Mouse (Mus musculus): ENCODE measurements at regions not wholly inside any gene's neighbourhood (a gene's known extent, or its start where the extent isn't known, plus 50 kb on each side); places are given as distances from the start of the nearest gene placed in this dataset.
"Not testable (repeated sequence)": the region's sequence is repeated elsewhere in the genome, so short reads cannot be mapped to it uniquely, and the experiment has no call there.

DNA sequence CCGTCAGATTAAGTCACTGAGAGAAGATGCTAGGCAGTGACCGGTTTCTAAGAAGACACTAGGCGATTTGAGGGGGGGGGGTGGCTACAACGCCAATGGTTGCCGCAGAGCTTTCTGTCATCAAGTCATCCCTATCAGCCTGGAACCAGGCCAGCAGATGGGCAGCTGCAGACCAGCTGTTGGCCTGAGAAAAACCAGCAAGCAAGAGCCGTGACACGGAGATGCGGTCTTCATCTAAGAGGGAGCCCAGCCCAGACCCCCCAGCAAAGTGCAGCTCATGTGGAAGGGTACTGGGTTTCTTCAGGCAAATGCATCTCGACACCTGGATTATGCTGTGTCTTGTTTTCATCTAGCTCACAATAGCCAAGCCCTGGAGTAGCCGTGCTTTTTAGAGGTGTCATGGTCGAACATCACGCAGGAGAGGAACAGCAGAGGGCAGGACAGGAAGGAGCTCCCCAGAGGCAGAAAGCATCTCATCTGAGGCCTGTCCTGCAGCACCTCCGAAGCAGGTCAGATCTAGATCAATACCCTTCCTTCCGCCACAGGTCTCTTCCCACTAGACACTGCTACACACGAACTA, 76.3 kb downstream of the Cpn2 start:
- no peak for DNase-seq (ENCODE audit: low read depth, low spot score)

- DNase-seq (ENCODE audit: low read depth, low spot score), result no peak
Observed at GRCm38 (mm10) chr16:30193294-30194261, 73.7 kb downstream of the Cpn2 start.

GRCm38 (mm10) chr16:30194836-30195235, 72.5 kb downstream of the Cpn2 start:
- DNase-seq (ENCODE audit: low read depth, low spot score), result no peak

- DNase-seq (ENCODE audit: low read depth, low spot score), result not testable (repeated sequence)
Observed at GRCm38 (mm10) chr16:30195859-30196258, 71.4 kb downstream of the Cpn2 start.

DNA sequence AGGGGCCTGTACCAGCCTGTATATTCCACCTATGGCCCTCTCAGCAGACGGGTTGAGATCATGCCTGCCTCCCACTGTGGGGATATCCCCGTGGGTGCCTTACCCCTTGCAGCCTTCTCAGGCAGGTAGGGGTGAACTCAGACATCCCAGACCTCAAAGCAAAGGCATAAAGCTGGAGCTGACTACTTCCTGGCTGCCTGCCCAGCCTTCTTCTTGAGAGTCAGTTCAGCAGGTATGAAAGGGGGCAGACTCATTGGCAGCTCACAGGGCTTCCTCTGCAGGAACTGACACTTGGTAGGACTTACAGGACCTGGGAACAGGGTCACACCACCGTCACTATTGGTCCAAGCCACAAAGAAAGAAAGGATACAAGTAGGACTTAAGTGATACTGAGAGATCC, 69.9 kb downstream of the Cpn2 start:
- no peak for DNase-seq (ENCODE audit: low read depth, low spot score)

- DNase-seq (ENCODE audit: low read depth, low spot score), result no peak
Observed at GRCm38 (mm10) chr16:30199836-30200235, 67.5 kb downstream of the Cpn2 start.

DNA sequence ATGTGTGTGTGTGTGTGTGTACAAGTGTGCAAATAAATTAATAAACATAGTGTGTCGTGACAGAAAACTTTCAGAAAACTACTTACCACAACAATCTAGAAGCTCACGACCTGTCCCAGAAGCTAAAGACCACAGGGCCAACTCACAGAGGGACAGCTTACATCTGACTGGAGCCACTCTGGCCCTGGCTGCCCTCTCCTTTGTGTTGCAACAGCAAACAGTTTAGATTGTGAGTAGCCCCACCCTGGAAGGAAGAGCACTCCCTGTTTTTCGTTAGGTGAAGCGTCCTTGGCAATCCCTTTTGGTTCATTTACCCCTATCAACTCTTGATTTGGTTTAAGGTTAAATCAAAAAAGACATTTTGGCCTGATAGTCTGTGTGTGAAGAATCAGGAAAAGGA, 63.2 kb downstream of the Cpn2 start:
- DNase-seq (ENCODE audit: low read depth, low spot score), result no peak

- no peak for DNase-seq (ENCODE audit: low read depth, low spot score)
Observed at GRCm38 (mm10) chr16:30205314-30205815, 61.9 kb downstream of the Cpn2 start.

DNA sequence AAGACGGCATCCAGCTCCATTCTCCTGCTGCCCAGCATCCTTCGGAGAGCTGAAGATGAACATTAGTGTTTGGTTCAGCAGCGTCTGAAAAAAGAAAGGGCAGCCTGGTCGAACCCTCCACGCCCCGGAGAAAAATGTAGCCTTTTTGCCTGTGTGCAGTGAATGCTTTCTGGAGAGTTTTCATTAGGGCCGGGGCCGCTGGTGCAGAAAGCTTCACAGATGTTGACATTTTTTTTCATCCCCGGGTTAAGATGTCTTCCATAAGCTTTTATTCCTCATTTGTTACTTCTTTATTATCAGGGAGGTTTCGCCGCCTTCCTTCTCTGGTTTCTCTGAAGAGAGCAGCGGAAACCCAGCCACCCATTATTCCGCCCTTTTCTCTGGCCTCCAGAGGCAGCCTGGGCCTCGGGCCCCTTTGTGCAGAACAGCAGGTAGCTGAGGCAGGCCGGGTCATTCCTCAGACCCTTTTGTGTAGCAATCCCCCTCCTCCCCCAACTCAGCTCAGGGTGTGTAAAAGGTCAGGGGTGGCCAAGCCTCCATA, 61.4 kb downstream of the Cpn2 start:
- no peak for DNase-seq (ENCODE audit: low read depth, low spot score)

All from retina, adult 2 months (tissue).